Mouse (Mus musculus) ES-E14 (cell line): ENCODE results near the gene Hist1h3a. TPM values are rescaled to one million over a fixed set of nuclear protein-coding genes. Genes with fewer than 3 reads are reported as not detected.
A peak's percentile ranks its signal among the peaks of the same experiment; 100 is the strongest.

ENCODE experiments used
- DNase-seq: peaks from one replicate; pipeline ENCODE4 v3.0.0-alpha.2; 2013; ENCODE audit warnings: low read depth, low spot score
- H3K27ac ChIP-seq: 2 replicates; pipeline ENCODE4 v1.5.1; 2012; ENCODE audit warnings: low read depth, mild to moderate bottlenecking, low read length, moderate library complexity, mixed read lengths; ENCODE audit not compliant: poor library complexity, insufficient read depth, severe bottlenecking
- H3K36me3 ChIP-seq: 2 replicates; pipeline ENCODE4 v1.6.1; 2012; ENCODE audit warnings: mild to moderate bottlenecking, low read length, moderate library complexity, mixed read lengths; ENCODE audit not compliant: control insufficient read depth, poor library complexity, insufficient read depth, severe bottlenecking
- H3K4me1 ChIP-seq, 2 experiments: fragments of 150-350 bp in 1 of 2; sonication (generic) in 1 of 2; 2 replicates each; pipeline ENCODE4 v1.6.1; 2012; ENCODE audit warnings: low read length in 2 of 2, mild to moderate bottlenecking in 1 of 2, mixed read lengths in 1 of 2; ENCODE audit not compliant: control insufficient read depth in 2 of 2, insufficient read depth in 2 of 2, poor library complexity in 1 of 2
- H3K4me3 ChIP-seq, 2 experiments: fragments of 150-350 bp in 1 of 2; sonication (generic) in 1 of 2; 2 replicates each; pipeline ENCODE4 v1.5.1; 2012; ENCODE audit warnings: low read length in 2 of 2, low read depth in 1 of 2, mild to moderate bottlenecking in 1 of 2, mixed read lengths in 1 of 2; ENCODE audit not compliant: insufficient read depth in 1 of 2, poor library complexity in 1 of 2, severe bottlenecking in 1 of 2
- H3K9ac ChIP-seq: 2 replicates; pipeline ENCODE4 v1.6.1; 2012; ENCODE audit warnings: low read depth, mild to moderate bottlenecking, low read length, mixed read lengths; ENCODE audit not compliant: poor library complexity, insufficient read depth, severe bottlenecking
- H3K9me3 ChIP-seq: fragments of 150-350 bp; sonication (generic); 2 replicates; pipeline ENCODE4 v1.6.1; 2012; ENCODE audit warnings: low read depth, mild to moderate bottlenecking, low read length; ENCODE audit not compliant: control insufficient read depth, insufficient read depth
- CHD2 ChIP-seq: IDR thresholded peaks from 2 replicates; pipeline ENCODE4 v1.6.1; 2014; ENCODE audit warnings: mild to moderate bottlenecking, low read depth, low read length, inconsistent platforms
- HCFC1 ChIP-seq: IDR thresholded peaks from 2 replicates; pipeline ENCODE4 v1.6.1; 2012; ENCODE audit warnings: low read length, inconsistent platforms, borderline replicate concordance; ENCODE audit not compliant: insufficient read depth
- MAFK ChIP-seq: IDR thresholded peaks from 2 replicates; pipeline ENCODE4 v1.6.1; 2014; ENCODE audit warnings: mild to moderate bottlenecking, low read depth, low read length, inconsistent platforms; ENCODE audit not compliant: insufficient read depth
- ZC3H11A ChIP-seq: IDR thresholded peaks from 2 replicates; pipeline ENCODE4 v1.6.1; 2012; ENCODE audit warnings: low read depth, mild to moderate bottlenecking, inconsistent platforms, low read length, borderline replicate concordance
- ZNF384 ChIP-seq: IDR thresholded peaks from 2 replicates; pipeline ENCODE4 v1.6.1; 2012; ENCODE audit warnings: low read depth, low read length, inconsistent platforms
- in situ Hi-C, 2 experiments: fragments of 600-800 bp; cut with MboI; formaldehyde crosslinking; loops; one replicate each; pipeline ENCODE4 v1.15.1; 2025; ENCODE audit warnings: low sequenced_read_pairs in 2 of 2, inconsistent platforms in 1 of 2; ENCODE audit not compliant: unreplicated experiment in 2 of 2
- total RNA-seq: library from RNA; depleted of rRNA; stranded (reverse); fragments of 300-350 nt; gene quantifications from 2 replicates; pipeline ENCODE4 v1.2.3, GENCODE M21; 2012

Gene Hist1h3a
- total RNA-seq, 1 experiment: 728 TPM

GRCm38 (mm10) chr13:23740910-23741309, 21.3 kb downstream of the Hist1h3a start:
- in situ Hi-C loops: loop anchor here in 1 of 2 experiments (5.0 to 10.0 kb wide), 3 partner anchors 49 to 1706 kb away; partner anchors contain the start of genes Hist1h1d, Hist1h2ah, Hist1h2bk and Hist1h4f
- Histone ChIP-seq H3K4me3 (peak overlapping the region; percentile 53 to 56), H3K9me3 (no peaks in the 10 kb centered on the region), H3K9ac (no peak overlapping the region; the same call in 1 of the 2 replicates), H3K4me1 (peaks cover 0 to 3% of the 10 kb centered on the region in 2 experiments; a peak in 3 of 4 replicates), H3K27ac (peak overlapping the region; percentile 100; the same call in 1 of the 2 replicates), H3K36me3 (no peaks in the 10 kb centered on the region)
- no peak for DNase-seq
- no peak for TF ChIP-seq HCFC1
- no peak for TF ChIP-seq ZNF384
- TF ChIP-seq ZC3H11A: no peak
- no peak for TF ChIP-seq CHD2
- TF ChIP-seq MAFK: no peak

DNA sequence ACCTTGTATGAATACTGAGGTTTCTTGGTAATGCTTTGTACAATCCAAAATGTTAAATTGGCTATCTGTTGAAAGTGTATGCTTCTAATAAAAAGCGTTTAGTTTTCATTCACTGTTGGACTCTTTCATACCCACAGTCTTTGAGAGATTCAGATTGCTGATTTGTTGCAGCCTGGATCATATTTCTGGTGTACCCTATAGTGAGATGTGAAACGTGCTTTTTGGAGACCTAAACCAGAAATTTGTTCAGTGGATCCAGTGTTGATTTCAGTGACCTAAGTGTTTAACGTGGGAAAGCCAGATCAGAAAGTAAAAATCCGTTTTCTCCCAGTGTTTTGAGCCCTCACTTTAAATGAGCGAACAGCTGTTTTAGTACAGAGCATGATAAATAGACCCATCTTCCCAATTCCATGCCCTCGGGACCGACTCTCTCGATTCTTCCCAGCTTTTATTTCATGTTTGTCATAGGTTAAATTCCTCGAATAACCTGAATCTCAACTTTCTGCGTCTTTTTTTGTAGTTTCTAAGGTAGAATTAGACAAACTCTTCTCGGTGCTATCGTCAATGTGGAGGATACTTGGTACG, 21.8 kb downstream of the Hist1h3a start:
- H3K4me3 ChIP-seq: peak overlapping the region; percentile 66 to 74
- TF ChIP-seq ZC3H11A: no peak
- in situ Hi-C loops: loop anchor here in 1 of 2 experiments (5.0 to 10.0 kb wide), 3 partner anchors 48 to 1706 kb away; partner anchors contain the start of genes Hist1h1d, Hist1h2ah, Hist1h2bk and Hist1h4f
- peaks cover 0 to 3% of the 10 kb centered on the region in 2 experiments; a peak in 3 of 4 replicates for H3K4me1 ChIP-seq
- DNase-seq: no peak
- H3K9ac ChIP-seq: peak overlapping the region; percentile 91; the same call in 1 of the 2 replicates
- H3K9me3 ChIP-seq: no peaks in the 10 kb centered on the region
- H3K27ac ChIP-seq: peak overlapping the region; percentile 100; the same call in 1 of the 2 replicates
- H3K36me3 ChIP-seq: no peaks in the 10 kb centered on the region

DNA sequence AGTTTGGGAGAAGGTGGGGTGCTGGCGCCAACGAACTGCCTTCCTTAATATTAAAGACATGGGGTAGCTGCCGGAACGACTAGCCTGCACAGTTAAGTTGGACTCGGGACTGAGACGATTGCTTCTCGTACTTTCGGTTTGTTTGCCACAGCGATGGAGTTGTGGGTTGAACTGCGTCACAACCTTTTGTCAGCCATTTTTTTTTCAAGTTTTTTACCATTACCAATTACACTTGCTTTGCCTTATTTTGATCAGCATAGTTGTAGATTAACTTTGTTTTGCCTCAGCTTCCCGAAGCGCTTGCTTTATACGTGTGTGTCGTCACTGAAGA, 22.3 kb downstream of the Hist1h3a start:
- peak overlapping the region; percentile 66 to 74 for H3K4me3 ChIP-seq
- H3K27ac ChIP-seq: peak overlapping the region; percentile 100
- TF ChIP-seq MAFK: no peak
- no peak for TF ChIP-seq ZC3H11A
- no peak for TF ChIP-seq ZNF384
- no peak for TF ChIP-seq HCFC1
- no peak for TF ChIP-seq CHD2
- no peaks in the 10 kb centered on the region for H3K9me3 ChIP-seq
- DNase-seq: no peak
- H3K36me3 ChIP-seq: no peaks in the 10 kb centered on the region
- in situ Hi-C loops: loop anchor here in 1 of 2 experiments (5.0 to 10.0 kb wide), 3 partner anchors 48 to 1705 kb away; partner anchors contain the start of genes Hist1h1d, Hist1h2ah, Hist1h2bk and Hist1h4f
- H3K9ac ChIP-seq: peak overlapping the region; percentile 91
- peaks cover 0 to 3% of the 10 kb centered on the region in 2 experiments; a peak in 3 of 4 replicates for H3K4me1 ChIP-seq

DNA sequence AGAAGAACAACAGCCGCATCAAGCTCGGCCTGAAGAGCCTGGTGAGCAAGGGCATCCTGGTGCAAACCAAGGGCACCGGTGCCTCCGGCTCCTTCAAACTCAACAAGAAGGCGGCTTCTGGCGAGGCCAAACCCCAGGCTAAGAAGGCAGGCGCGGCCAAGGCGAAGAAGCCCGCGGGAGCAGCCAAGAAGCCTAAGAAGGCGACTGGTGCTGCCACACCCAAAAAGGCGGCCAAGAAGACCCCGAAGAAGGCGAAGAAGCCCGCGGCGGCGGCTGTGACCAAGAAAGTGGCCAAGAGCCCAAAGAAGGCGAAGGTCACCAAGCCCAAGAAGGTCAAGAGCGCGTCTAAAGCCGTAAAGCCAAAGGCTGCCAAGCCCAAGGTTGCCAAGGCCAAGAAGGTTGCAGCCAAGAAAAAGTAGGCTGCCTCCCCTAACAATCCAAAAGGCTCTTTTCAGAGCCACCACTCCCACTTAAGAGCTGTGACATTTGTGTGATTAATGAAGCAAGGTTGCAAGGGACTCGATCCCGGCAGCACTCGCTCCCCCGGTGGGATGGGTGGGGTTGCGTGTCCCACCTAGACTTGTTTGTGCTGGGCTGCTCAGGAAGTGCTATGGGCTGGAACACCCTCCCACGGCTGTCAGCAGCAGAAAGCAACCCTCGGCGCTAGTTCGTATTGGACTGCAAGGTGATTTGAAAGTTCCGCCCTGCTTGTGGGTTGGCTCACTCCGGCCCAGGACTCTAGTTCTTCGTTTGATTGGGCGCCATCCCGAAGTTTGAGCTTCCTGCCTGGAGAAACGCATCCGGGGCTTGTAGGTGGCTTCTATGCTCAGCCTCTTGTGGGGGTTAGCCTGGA, 22.9 kb downstream of the Hist1h3a start:
- peak; percentile 68; the same call in 1 of the 2 replicates for TF ChIP-seq HCFC1
- no peak for TF ChIP-seq MAFK
- TF ChIP-seq CHD2: peak; percentile 29; the same call in 1 of the 2 replicates
- no peaks in the 10 kb centered on the region for H3K9me3 ChIP-seq
- peaks cover 0 to 3% of the 10 kb centered on the region in 2 experiments; a peak in 3 of 4 replicates for H3K4me1 ChIP-seq
- peak overlapping the region; percentile 100 for H3K27ac ChIP-seq
- peak; percentile 93 for DNase-seq
- H3K4me3 ChIP-seq: peak overlapping the region; percentile 66 to 74
- H3K9ac ChIP-seq: peak overlapping the region; percentile 91
- in situ Hi-C loops: no loop called here
- H3K36me3 ChIP-seq: no peaks in the 10 kb centered on the region
